In genomic region chr2:164083609-164084341, GRCm38 (mm10) we compare ENCODE assay signal across 11 mouse cellular contexts. TPM values are rescaled to one million over a fixed set of nuclear protein-coding genes. Genes with fewer than 3 reads are reported as not detected.
DNase-seq lines count a peak whose midpoint lies in the region; ATAC-seq and TF ChIP-seq lines count a peak whose summit lies in the region.
"Had no signal": no experiment of that assay in that cellular context is flagged by ENCODE, and none has a peak within 500 bp of the region (broad histone marks: within the 10 kb centered on the region; RNA-seq: fewer than 3 reads in every experiment).

No protein-coding gene starts in this region.

- H3K27ac ChIP-seq in MEL (ENCODE audit: control insufficient read depth, low read depth, low read length), result peak overlapping the region; percentile 81
- peak overlapping the region; percentile 22 for H3K27ac ChIP-seq in liver, embryonic 16.5 days (ENCODE audit: low read length)
- H3K27ac ChIP-seq: limb, embryonic 15.5 days had no signal

- H3K9ac ChIP-seq in MEL (ENCODE audit: control insufficient read depth, low read depth, low read length, poor library complexity, severe bottlenecking), result peak overlapping the region; percentile 4
- H3K9ac ChIP-seq in liver, embryonic 16.5 days (ENCODE audit: low read depth, low read length), result no peak overlapping the region
- H3K9ac ChIP-seq: limb, embryonic 15.5 days had no signal

- H3K36me3 ChIP-seq in MEL (ENCODE audit: control insufficient read depth in 1 of 2, insufficient read depth in 2 of 2, low read length in 2 of 2), result peaks cover 18 to 27% of the 10 kb centered on the region in 2 experiments
- H3K36me3 ChIP-seq in liver, embryonic 16.5 days (ENCODE audit: control insufficient read depth, insufficient read depth), result peaks cover 21% of the 10 kb centered on the region

- ATAC-seq in liver, embryonic 16.5 days (ENCODE audit: low read depth), result peak; percentile 53; the same call in 1 of the 2 replicates
- ATAC-seq: Patski had no signal

- no peak for TF ChIP-seq POLR2A in MEL (IDR thresholded peaks at IDR 0.05; ENCODE audit: control insufficient read depth in 1 of 2, insufficient read depth in 1 of 2, low read depth in 1 of 2, low read length in 2 of 2, poor library complexity in 1 of 2)

- H3K79me2 ChIP-seq in MEL (ENCODE audit: control insufficient read depth, insufficient read depth, low read length, poor library complexity), result peaks cover 2% of the 10 kb centered on the region

- no peaks in the 10 kb centered on the region for H3K27me3 ChIP-seq in MEL (ENCODE audit: control insufficient read depth in 1 of 2, insufficient read depth in 2 of 2, low read length in 2 of 2)
- no peaks in the 10 kb centered on the region for H3K27me3 ChIP-seq in liver, embryonic 16.5 days (ENCODE audit: control insufficient read depth, insufficient read depth, low read depth, low read length)
- H3K27me3 ChIP-seq: limb, embryonic 15.5 days; Patski had no signal

- 31% methylated on average over 19 of the region's 19 CpGs for WGBS in liver, embryonic 16.5 days (ENCODE audit: insufficient replicate concordance)

- peak; percentile 21 to 66; a peak in 3 of 4 replicates for TF ChIP-seq EP300 in MEL (IDR thresholded peaks at IDR 0.05; ENCODE audit: low read depth in 1 of 2, low read length in 2 of 2)

- H3K4me1 ChIP-seq in MEL (ENCODE audit: control insufficient read depth in 1 of 2, insufficient read depth in 2 of 2, low read length in 2 of 2), result peaks cover 18 to 20% of the 10 kb centered on the region in 2 experiments
- peaks cover 2% of the 10 kb centered on the region; the same call in 1 of the 2 replicates for H3K4me1 ChIP-seq in liver, embryonic 16.5 days (ENCODE audit: control insufficient read depth, low read depth, low read length)
- H3K4me1 ChIP-seq: limb, embryonic 15.5 days had no signal

- no peaks in the 10 kb centered on the region for H3K9me3 ChIP-seq in MEL (replicated peaks; ENCODE audit: insufficient read depth, low read length)
- no peaks in the 10 kb centered on the region for H3K9me3 ChIP-seq in liver, embryonic 16.5 days (replicated peaks; ENCODE audit: control insufficient read depth, low read length)
- H3K9me3 ChIP-seq: limb, embryonic 15.5 days had no signal

- TF ChIP-seq RAD21 in MEL (IDR thresholded peaks at IDR 0.05; ENCODE audit: low read depth, low read length), result no peak

- peak overlapping the region; percentile 10; the same call in 1 of the 2 replicates for H3K4me2 ChIP-seq in liver, embryonic 16.5 days (ENCODE audit: low read depth, low read length)
- H3K4me2 ChIP-seq: limb, embryonic 15.5 days had no signal

- DNase-seq in 416B (ENCODE audit: low read depth), result peak; percentile 95
- DNase-seq in MEL (ENCODE audit: low read depth, low spot score), result peak; percentile 94
- DNase-seq in naive thymus-derived CD4-positive, alpha-beta T cell, adult 2 months (ENCODE audit: low read depth), result peak; percentile 93
- DNase-seq in retina, postnatal 1 day, result no peak
- DNase-seq in urinary bladder, adult 2 months (ENCODE audit: low spot score), result no peak
- no peak for DNase-seq in layer of hippocampus, adult 8-10 months (ENCODE audit: low spot score in 2 of 2)
- no peak for DNase-seq in right cerebral cortex, postnatal 4 days
- DNase-seq: kidney, adult 11 months had no signal

- H3K4me3 ChIP-seq in MEL (ENCODE audit: control insufficient read depth in 1 of 2, insufficient read depth in 1 of 2, low read depth in 2 of 2, low read length in 2 of 2), result peak overlapping the region in 1 of 2 experiments; percentile 44; a peak in 2 of 4 replicates
- no peak overlapping the region for H3K4me3 ChIP-seq in liver, embryonic 16.5 days (ENCODE audit: low read depth, low read length)
- H3K4me3 ChIP-seq: limb, embryonic 15.5 days had no signal

- no peak for TF ChIP-seq CTCF in MEL (IDR thresholded peaks at IDR 0.05 in 2 of 3, conservative IDR thresholded peaks at IDR 0.05 in 1 of 3; ENCODE audit: control insufficient read depth in 1 of 3, insufficient read depth in 1 of 3, low read depth in 2 of 3, low read length in 3 of 3, poor library complexity in 1 of 3, severe bottlenecking in 1 of 3)

TF ChIP-seq in MEL, 35 proteins besides CTCF, POLR2A, EP300 and RAD21:
- TF ChIP-seq MYC (IDR thresholded peaks at IDR 0.05; ENCODE audit: low read depth, low read length) (no peak; the same call in 1 of the 2 replicates), MAZ (IDR thresholded peaks at IDR 0.05; ENCODE audit: low read depth, low read length) (no peak), NRF1 (IDR thresholded peaks at IDR 0.05; ENCODE audit: insufficient read depth, low read depth, low read length, poor library complexity, severe bottlenecking) (no peak), ZNF384 (IDR thresholded peaks at IDR 0.05; ENCODE audit: low read depth, low read length) (no peak), MAX (IDR thresholded peaks at IDR 0.05; ENCODE audit: low read length) (peak; percentile 96), ZMIZ1 (IDR thresholded peaks at IDR 0.05; ENCODE audit: low read depth, low read length) (no peak), MAFK (IDR thresholded peaks at IDR 0.05; ENCODE audit: borderline replicate concordance, low read depth, low read length) (no peak), ELF1 (IDR thresholded peaks at IDR 0.05; ENCODE audit: low read depth, low read length) (peak; percentile 77), CHD1 (IDR thresholded peaks at IDR 0.05; ENCODE audit: low read depth, low read length) (no peak), NELFE (IDR thresholded peaks at IDR 0.05; ENCODE audit: low read depth, low read length) (no peak), ETS1 (IDR thresholded peaks at IDR 0.05; ENCODE audit: low read depth, low read length) (peak; percentile 59; the same call in 1 of the 2 replicates), POLR2AphosphoS2 (IDR thresholded peaks at IDR 0.05; ENCODE audit: low read length) (no peak), POLR2AphosphoS5 (IDR thresholded peaks at IDR 0.05; ENCODE audit: borderline replicate concordance, low read depth, low read length) (no peak), MXI1 (IDR thresholded peaks at IDR 0.05; ENCODE audit: low read depth, low read length) (peak; percentile 76), KAT2A (conservative IDR thresholded peaks at IDR 0.05; ENCODE audit: low read depth, low read length) (no peak), GABPA (IDR thresholded peaks at IDR 0.05; ENCODE audit: low read depth, low read length) (no peak), UBTF (IDR thresholded peaks at IDR 0.05; ENCODE audit: borderline replicate concordance, insufficient read depth, low read depth, low read length) (no peak), GATA1 (IDR thresholded peaks at IDR 0.05; ENCODE audit: low read depth, low read length) (no peak), MYB (IDR thresholded peaks at IDR 0.05; ENCODE audit: low read depth, low read length) (0 out of 2 replicates have a peak, but pooled peaks have one; percentile 39), USF2 (IDR thresholded peaks at IDR 0.05; ENCODE audit: borderline replicate concordance in 1 of 2, insufficient read depth in 1 of 2, low read depth in 1 of 2, low read length in 2 of 2) (peak; percentile 65 to 87), HCFC1 (IDR thresholded peaks at IDR 0.05; ENCODE audit: low read depth, low read length) (0 out of 2 replicates have a peak, but pooled peaks have one; percentile 35), MEF2A (IDR thresholded peaks at IDR 0.05; ENCODE audit: extremely low read depth, insufficient replicate concordance, low read depth, low read length, poor library complexity, severe bottlenecking) (no peak), SMC3 (IDR thresholded peaks at IDR 0.05; ENCODE audit: low read depth, low read length) (no peak), USF1 (IDR thresholded peaks at IDR 0.05; ENCODE audit: low read depth, low read length) (peak; percentile 97), ZC3H11A (IDR thresholded peaks at IDR 0.05; ENCODE audit: low read depth, low read length) (no peak), RCOR1 (IDR thresholded peaks at IDR 0.05; ENCODE audit: low read depth, low read length) (peak; percentile 80; the same call in 1 of the 2 replicates), SIN3A (IDR thresholded peaks at IDR 0.05; ENCODE audit: low read length) (peak; percentile 81), BHLHE40 (IDR thresholded peaks at IDR 0.05; ENCODE audit: borderline replicate concordance, low read depth, low read length) (peak; percentile 93), CHD2 (IDR thresholded peaks at IDR 0.05; ENCODE audit: low read length) (no peak)

RNA-seq across cellular contexts. Expression of gene Tomm34, which starts 12.8 kb away (rescaled TPM):
- 31.7 and 38.9 TPM in 2 replicates for total RNA-seq in MEL (2012; rRNA removed)
- polyA plus RNA-seq in MEL (2012; ENCODE audit: insufficient read depth in 1 of 2, insufficient read length in 2 of 2, low read depth in 1 of 2, low replicate concordance in 2 of 2, missing spikeins in 1 of 2), result 10 to 100 TPM in 1 of 2 experiments, not detected in 1; 48.7 TPM
- 16.2 and 16.9 TPM in 2 replicates for polyA plus RNA-seq in liver, embryonic 16.5 days (2015; fragmentation: Nextera tagmentation; extraction: Ambion mirVana)
- 38.6 and 48.0 TPM in 2 replicates for polyA plus RNA-seq in urinary bladder, adult 2 months (2012; rRNA removed)
- total RNA-seq in layer of hippocampus, adult 8-10 months (2022), result 100 to 1,000 TPM; 108 to 114 (median 109) TPM

RNA-seq across cellular contexts. Expression of gene Stk4, which starts 13.7 kb away (rescaled TPM):
- total RNA-seq in MEL (2012; rRNA removed), result 41.8 and 46.8 TPM in 2 replicates
- 10 to 100 TPM in 1 of 2 experiments, not detected in 1; 56.1 TPM for polyA plus RNA-seq in MEL (2012; ENCODE audit: insufficient read depth in 1 of 2, insufficient read length in 2 of 2, low read depth in 1 of 2, low replicate concordance in 2 of 2, missing spikeins in 1 of 2)
- polyA plus RNA-seq in liver, embryonic 16.5 days (2015; fragmentation: Nextera tagmentation; extraction: Ambion mirVana), result 12.8 and 14.0 TPM in 2 replicates
- polyA plus RNA-seq in urinary bladder, adult 2 months (2012; rRNA removed), result 18.3 and 20.9 TPM in 2 replicates
- 10 to 100 TPM; 41.1 to 55.7 (median 46.3) TPM for total RNA-seq in layer of hippocampus, adult 8-10 months (2022)

RNA-seq across cellular contexts. Expression of gene Pabpc1l, which starts 58.5 kb away (rescaled TPM):
- total RNA-seq in MEL (2012; rRNA removed), result 0.27 and 0.29 TPM in 2 replicates
- polyA plus RNA-seq in MEL (2012; ENCODE audit: insufficient read depth in 1 of 2, insufficient read length in 2 of 2, low read depth in 1 of 2, low replicate concordance in 2 of 2, missing spikeins in 1 of 2), result under 1 TPM in 1 of 2 experiments, not detected in 1; 0.40 TPM
- polyA plus RNA-seq in liver, embryonic 16.5 days (2015; fragmentation: Nextera tagmentation; extraction: Ambion mirVana), result 0.20 and 0.34 TPM in 2 replicates
- polyA plus RNA-seq in urinary bladder, adult 2 months (2012; rRNA removed), result 0.95 and 1.6 TPM in 2 replicates
- 1 to 10 TPM in 1 of 4 experiments, under 1 TPM in 3; 0.45 to 1.5 (median 0.87) TPM for total RNA-seq in layer of hippocampus, adult 8-10 months (2022)

Comparison
In these comparisons a context has a peak if more than half of its experiments do, and no peak if none do; other contexts are left out.
1. DNase-seq: peak in 416B (single experiment), MEL (single experiment) and naive thymus-derived CD4-positive, alpha-beta T cell, adult 2 months (single experiment); none in retina, postnatal 1 day (single experiment), urinary bladder, adult 2 months (single experiment), layer of hippocampus, adult 8-10 months (0 of 2) and right cerebral cortex, postnatal 4 days (single experiment).